Mouse (Mus musculus) E14TG2a.4 (cell line): ENCODE data around the gene Shroom3.

ENCODE experiments used
- CTCF ChIP-seq: conservative IDR thresholded peaks from 2 replicates; pipeline ENCODE4 v1.5.1; 2014; ENCODE audit warnings: low read length
- POU5F1 ChIP-seq: IDR thresholded peaks from 2 replicates; pipeline ENCODE4 v1.6.1; 2014; ENCODE audit warnings: low read length, borderline replicate concordance

DNA sequence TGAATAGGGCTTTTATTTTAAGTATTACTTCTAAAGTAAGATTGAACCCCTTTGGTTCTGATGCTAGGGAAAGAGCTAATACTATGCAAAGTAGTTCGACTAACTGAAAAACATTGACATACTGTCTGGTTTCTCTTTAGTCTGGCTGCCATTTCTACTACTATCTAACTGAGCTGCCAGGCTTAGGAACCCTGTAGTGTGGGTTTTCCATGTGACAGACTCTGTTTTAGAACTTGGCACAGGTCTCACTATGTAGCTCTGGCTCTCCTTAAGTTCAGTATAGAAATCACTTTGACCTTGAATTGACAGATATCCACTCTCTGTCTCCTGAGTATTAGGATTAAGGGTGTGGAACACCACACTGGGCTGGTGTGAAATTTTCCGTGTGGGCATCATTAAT lies 185.0 kb downstream of the Shroom3 start:
- TF ChIP-seq CTCF (no peak), POU5F1 (no peak)
